Mouse (Mus musculus) cerebellum, adult 11-12 months (tissue): Measurements from ENCODE around the gene Ttc13.

Source experiments
- DNase-seq: peaks from one replicate; pipeline ENCODE4 v3.0.0; 2022

Ttc13 gene

DNA sequence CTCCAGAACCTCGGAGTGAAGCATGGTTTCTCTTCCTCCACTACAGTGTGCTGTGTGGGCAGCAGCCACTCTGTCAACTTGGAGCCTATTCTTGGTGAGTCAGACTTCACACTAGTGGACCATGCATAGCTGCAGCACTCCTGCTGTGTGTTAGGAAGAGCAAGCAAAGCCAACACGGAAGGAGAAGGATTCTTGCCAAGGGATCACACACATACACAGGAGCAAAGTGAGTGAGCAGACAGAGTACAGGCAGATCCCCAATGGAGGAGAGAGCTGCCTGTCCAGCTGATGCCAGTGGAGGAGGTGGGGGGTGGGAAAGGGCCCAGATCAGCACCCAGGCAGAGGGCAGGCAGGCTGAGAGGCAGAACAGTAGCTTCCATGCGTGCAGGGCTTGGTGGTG is 19.6 kb downstream of the Ttc13 start:
- peak; percentile 66 for DNase-seq

DNA sequence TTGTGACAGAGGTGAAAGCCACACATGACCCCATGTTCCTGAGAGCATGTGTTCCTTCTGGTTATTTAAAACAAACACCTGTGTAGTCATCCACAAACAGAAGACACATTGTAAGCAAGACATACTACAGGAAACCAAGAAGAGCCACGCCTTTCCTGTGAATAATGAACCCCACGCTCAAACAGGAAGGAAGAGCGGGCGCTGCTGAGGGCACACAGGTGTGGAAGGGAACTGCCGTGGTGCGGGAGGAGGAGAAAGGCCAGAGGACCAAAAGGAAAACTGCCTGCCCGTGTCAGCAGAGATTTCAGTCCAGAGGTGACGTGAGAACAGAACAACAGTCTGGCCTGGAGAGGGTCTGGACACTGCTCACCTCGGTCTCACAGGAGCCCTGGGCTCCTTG is 20.8 kb downstream of the Ttc13 start:
- no peak for DNase-seq

GRCm38 (mm10) chr8:124700271-124700670 is 21.5 kb downstream of the Ttc13 start:
- no peak for DNase-seq

- DNase-seq, result no peak
Observed at GRCm38 (mm10) chr8:124695424-124696100, 26.2 kb downstream of the Ttc13 start.

DNA sequence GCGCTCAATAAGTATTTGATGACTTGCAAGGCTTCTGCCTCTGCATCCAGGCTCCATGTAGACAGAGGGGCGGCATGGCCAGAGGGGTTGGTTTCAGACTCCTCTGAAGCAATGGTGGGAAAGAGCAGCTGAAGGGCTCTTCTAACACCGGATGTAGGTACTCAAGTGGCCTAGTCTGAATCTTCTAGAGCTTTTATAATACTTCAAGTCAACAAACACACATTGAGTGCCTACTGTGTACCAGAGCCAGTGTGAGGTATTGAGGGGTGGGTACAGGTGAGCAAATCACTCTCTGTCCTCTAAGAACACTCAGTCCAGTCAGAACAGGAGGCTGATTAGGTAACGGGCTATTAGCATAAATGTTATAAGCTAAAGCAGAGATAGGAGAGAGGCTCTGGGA is 30.1 kb downstream of the Ttc13 start:
- DNase-seq, result no peak

- DNase-seq, result no peak
Observed at GRCm38 (mm10) chr8:124688899-124689298, 32.9 kb downstream of the Ttc13 start.

- DNase-seq, result no peak
Observed at GRCm38 (mm10) chr8:124682218-124682617, 39.6 kb downstream of the Ttc13 start.

DNA sequence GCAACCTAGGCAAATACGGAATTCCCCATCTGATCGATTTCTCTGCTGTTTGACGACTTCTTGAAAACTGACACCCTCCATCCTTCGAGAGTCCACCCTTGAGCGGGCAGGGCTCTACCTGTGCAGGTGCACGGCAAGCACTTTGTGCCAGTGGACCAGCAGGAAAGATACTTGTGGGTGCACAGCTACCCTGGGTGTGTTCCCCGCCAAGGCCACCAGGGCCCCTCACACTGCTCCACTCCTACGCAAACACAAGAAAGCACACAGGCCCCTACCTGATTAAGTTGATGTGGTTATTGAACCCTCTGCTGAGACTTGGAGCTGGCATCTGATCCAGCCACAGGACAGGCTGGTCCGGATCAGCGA is 40.0 kb downstream of the Ttc13 start:
- no peak for DNase-seq

DNA sequence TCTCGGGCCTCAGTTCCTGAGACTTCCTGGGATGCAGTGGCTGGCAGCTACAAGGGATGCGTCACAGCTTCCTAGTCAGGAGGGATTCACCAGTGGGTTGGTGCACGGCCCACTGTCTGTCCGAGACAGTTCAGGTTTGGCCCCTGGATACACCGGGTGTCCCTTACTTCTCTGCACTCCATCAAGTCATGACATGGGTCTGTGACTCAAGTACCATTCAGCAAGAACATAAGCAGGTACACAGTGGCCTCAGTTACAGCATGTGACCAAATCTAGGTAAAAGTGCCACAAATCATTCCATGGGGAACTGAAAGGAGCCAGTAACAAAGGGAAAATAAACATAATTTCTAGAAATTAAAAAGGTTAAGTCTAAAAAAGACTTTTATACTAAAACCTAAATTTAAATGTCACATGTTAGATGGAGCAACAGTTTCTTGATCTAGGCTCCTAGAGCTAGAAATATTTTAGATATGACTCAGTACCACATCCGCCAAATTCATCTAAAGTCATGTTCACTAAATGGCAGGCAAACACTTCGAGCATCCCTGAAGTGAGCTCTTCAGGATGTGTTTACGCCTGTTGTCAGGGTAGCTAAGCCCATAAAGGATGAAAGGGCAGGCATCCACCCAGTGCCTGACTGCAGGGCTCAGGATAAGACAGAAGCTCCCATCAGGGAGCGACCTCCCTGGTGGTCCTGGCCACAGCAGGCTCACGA is 40.5 kb downstream of the Ttc13 start:
- no peak for DNase-seq

GRCm38 (mm10) chr8:124678246-124678645 is 43.5 kb downstream of the Ttc13 start:
- peak; percentile 39 for DNase-seq

- peak; percentile 91 for DNase-seq
Observed at GRCm38 (mm10) chr8:124677486-124677885, 44.3 kb downstream of the Ttc13 start.

GRCm38 (mm10) chr8:124677078-124677477 is 44.7 kb downstream of the Ttc13 start:
- peak; percentile 62 for DNase-seq

DNA sequence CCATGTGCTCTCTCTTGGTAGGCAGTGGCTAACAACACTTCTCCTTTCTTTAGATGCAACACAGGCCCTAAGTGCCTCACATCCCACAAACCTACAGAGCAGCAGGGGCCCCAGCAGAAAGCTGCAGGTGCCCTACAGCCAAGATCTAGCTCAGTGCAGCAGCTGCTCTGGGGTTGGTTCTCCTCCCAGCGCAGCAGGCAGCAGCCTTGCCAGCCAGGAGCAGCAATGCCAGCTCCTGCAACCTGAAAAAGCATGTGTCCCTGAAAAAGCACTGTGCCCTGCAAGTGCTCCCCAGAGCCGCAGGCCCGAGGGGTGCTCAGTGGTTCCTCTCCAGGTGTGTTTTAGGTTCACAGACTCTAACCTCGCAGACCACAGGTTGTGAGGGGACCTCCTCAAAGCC is 45.1 kb downstream of the Ttc13 start:
- peak; percentile 85 for DNase-seq

- no peak for DNase-seq
Observed at GRCm38 (mm10) chr8:124672345-124672744, 49.4 kb downstream of the Ttc13 start.

GRCm38 (mm10) chr8:124668798-124669197 is 53.0 kb downstream of the Ttc13 start:
- DNase-seq, result no peak

- DNase-seq, result no peak
Observed at GRCm38 (mm10) chr8:124664414-124664813, 57.4 kb downstream of the Ttc13 start.

GRCm38 (mm10) chr8:124663874-124664230 is 57.9 kb downstream of the Ttc13 start:
- no peak for DNase-seq

DNA sequence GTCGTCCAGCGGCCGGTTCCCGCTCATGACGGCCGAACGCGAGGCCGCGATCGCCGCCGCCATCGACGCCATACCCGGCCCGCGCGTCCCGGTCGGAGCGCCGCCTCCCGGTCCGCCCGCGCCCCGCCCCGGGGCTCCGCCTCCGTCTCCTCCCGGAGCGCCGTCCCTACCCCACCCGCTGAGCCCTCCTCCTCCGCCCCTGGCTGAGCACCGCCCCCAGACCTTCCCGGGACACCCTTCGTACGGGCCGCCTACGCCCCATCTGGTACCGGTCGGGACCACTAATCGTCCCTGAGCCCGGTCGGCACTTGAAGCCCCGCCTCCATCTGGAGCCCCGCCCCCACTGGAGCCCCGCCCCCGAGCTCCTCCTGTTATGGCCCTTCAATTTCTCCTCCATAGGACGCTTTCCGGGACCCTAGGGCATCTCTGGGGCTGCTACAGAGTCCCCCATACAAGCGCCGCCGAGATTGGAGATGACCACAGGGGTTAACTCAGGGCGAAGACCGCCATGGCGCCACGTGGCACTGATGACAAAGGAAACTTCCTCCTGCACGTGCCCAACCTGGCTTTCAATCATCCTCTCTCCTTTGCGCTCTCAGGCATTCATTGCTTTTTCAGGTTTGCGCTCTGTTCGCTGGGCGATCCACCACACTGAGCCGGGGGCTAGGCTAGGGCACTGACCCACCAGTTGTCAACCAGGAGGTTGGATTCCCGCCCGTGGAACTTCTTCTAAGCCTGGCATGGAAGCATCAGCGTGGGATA is 58.5 kb downstream of the Ttc13 start, which contains the start of gene 2310022B05Rik:
Gene 2310022B05Rik (minus strand): TSS at position 258 of the 762 bp plus-strand sequence.
- DNase-seq, result peak; percentile 73

GRCm38 (mm10) chr8:124662446-124663111 is 59.2 kb downstream of the Ttc13 start:
- DNase-seq, result no peak

DNA sequence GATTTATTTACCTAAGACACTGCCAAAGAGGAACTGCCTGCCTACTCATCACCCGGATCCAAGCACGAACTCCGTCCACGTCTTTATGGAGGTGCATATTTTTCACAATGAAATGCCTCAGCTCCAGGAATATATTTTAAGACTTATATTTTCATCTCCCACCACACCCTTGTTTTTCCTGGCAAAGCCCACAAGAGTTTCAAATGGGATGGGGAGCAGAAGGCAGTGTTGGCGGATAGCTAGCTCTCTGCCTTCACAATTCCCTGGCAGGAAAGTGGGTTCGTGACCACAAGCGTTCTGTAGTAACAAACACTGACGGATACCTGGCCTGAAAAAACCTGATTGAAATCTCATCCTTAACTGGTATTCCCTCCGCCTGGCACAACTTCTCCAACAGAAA is 60.0 kb downstream of the Ttc13 start:
- no peak for DNase-seq

GRCm38 (mm10) chr8:124658415-124658814 is 63.4 kb downstream of the Ttc13 start:
- DNase-seq, result peak; percentile 57

DNA sequence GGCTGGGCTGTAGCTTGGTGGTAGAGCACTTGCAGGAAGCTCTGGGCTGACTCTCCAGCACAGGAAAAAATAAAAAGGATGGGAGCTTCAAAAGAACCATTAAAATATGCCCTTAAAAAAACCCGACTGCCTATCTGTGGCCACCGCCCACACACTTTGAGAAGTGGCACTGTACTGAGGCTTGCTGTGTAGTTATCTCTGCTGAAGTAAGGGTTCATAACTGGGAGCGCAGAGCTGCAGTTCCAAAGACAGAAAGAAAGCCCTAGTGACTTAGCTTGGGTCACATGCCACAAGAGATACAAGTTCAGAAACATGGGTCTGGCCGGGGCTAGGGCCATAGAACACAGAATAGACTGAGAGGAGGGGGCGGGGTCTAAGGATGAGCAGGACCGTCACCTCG is 63.8 kb downstream of the Ttc13 start:
- DNase-seq, result no peak
